Mouse (Mus musculus) cerebellum, postnatal 25 days (tissue): ENCODE measurements around the gene Tmem174.

Experiments used
- DNase-seq, 2 experiments: peaks; one replicate each; pipeline ENCODE4 v3.0.0; 2021; ENCODE audit warnings: mixed read lengths in 2 of 2

Gene Tmem174

DNA sequence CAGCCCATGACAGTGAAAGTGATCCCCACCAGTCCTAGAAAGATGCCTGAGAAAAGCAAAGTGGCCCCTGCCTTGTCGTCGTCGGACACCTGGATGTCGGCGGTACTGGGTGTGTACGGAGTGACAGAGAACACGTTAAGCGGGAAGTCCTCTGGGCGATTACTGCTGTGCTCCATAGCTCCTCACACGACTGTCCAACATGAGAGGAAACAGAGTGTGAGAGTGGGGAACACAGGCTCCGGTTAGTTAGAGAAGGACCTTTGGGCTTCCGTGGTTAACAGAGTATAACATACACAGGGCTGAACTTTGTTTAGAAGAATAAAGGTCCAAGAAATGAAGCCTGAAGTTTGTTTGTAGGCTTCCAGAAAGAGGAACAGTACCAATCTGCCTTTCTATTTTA lies at the start of gene Tmem174:
Gene Tmem174 (minus strand): TSS at position 266 of the 400 bp plus-strand sequence.
- DNase-seq, result no peak

DNA sequence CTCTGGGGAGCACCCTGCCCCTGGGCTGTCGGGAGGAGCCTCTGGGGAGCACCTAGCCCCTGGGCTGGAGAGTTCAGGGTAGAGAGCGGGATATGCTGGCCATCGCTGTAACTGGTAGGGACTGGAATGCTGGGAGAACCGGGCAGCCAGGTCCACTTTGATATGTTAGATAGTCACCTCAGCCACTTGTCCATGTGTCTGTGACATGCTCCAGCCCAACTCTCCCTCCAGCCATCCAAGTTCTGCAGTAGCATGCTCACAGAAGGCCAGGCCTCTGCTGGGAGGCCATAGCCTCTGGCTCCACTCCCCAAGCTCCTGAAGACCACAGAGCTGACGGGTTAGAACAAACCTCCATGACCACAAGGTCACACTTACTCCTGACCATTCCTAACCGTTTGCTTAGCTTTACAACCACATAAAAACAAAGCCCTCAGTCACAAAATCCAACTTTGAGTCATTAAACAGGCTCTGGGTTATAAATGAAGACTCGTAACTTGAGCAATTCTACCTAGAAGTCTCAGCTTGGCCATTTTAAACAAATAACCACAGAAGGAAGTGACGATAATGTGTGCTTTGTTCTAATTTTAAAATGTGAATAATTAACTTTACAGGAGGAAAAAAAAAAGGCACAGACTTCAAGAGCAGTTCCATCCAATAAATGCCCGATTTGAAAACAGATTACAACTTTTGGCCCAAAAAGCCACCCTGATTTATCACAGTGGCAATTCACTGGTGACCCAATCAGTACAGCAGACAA lies 47.1 kb upstream of the Tmem174 start:
- no peak for DNase-seq

DNA sequence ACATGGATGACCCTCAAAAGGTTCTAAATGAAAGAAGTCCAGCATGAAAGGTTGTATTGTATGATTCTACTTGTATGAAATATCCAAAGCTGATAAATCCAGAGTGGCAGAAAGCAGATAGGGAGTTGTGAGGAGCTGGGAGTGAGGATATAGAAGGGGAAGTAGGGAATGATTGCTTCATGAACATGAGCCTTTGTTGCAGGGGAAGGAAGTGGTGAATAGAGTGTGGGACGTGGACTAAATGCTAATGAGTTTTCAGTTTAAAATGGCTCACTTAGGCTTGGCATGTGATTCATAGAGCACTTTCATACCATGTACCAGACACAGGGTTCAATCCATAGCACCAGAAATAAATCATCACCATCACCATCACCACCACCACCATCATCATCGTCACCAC lies 46.2 kb upstream of the Tmem174 start:
- no peak for DNase-seq

DNA sequence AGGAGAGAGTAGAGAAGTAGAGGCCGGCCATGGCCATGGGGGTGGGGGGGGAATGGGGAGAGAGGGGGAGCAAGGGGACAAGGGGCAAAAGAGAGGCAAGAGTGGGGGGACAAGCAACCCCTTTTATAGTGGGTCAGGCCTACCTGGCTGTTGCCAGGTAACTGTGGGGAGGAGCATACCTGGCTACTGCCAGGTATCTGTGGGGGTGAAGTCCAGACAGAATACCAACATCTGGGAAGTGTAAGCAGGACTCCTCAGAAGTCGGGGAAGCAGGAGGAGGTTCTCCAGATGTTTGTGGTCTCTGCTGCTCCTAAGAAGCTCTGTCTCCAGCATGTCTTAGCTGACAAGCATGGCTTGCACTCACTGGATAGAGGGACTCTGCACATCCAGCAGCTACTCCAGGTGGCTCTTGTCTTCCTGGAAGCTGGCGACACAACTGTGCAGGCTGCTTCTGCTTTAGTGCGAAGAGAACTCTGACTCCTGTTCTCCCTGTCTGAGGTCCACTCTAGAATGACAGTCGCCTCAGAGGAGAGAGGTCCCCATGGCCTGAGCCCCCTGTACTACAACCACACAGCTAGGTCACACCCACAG lies 43.4 kb upstream of the Tmem174 start:
- DNase-seq, result no peak

DNA sequence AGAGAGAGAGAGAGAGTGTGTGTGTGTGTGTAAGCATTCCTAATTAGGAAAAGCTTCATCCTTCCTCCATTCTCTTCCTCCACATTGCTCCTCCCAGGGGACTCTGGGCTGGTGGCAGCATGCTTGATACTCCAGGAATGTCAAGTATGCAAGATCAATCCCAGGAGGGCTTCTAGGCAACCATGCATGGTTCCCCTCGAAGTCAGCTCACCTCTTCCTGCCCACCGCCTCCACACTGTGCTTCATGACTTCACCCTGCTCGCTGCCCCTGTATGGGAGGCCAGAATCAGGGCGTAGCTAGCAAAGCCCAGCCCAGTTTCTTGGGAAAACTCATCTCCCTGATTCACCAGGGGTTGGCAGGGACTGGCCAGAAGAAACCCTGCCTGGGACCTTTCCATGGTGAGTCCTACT lies 42.4 kb upstream of the Tmem174 start:
- DNase-seq, result no peak

DNA sequence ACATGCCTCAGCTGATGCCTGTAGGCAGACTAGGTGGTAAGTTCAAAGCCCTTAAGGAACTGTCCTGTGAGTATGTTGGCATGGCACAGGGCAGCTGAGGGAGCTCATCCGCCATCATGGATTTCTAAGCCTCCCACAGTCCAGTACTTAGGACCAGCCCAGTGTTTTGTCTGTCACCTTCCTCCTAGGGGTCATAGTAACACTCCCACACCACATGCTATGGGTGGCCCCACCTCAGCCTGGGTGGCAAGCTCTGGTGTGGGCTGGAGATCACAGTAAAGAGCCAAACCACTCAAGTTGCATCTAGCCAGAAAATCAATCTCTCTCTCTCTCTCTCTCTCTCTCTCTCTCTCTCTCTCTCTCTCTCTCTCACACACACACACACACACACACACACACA lies 42.0 kb upstream of the Tmem174 start:
- DNase-seq, result no peak

DNA sequence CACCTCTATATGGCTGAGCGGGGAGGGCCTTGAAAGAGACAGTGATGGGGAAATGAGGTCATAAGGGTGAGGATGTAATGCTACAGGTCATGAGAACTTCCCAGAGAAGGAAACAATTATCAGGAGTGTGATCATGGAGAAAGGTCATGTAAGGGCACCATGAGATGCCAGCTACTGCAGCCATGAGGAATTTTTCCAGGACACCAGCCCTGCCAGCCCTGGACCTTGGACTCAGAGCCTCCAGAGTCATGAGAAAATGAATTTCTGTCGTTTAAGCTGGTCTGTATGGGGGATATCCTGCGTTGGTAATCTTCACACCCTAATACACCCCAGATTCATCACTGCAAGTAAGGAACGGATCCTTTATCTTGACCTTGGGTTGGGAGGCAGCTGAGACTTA lies 36.7 kb upstream of the Tmem174 start:
- no peak for DNase-seq

DNA sequence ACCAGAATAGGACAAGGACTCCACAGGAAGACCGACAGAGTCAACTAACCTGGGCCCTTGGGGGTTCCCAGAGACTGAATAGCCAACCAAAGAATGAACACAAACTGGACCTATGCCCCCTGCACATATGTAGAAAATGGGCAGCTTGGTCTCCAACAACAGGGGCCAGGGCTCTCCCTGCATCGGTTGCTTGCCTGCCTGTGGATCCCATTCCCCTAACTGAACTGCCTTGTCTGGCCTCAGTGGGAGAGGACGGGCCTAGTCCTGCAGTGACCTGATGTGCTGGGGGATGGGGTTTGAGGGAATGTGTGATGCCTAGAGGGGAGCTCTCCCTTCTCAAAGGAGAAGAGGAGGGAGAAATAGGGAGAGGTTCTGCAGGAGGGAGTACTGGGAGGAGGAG lies 32.1 kb upstream of the Tmem174 start:
- DNase-seq, result no peak

DNA sequence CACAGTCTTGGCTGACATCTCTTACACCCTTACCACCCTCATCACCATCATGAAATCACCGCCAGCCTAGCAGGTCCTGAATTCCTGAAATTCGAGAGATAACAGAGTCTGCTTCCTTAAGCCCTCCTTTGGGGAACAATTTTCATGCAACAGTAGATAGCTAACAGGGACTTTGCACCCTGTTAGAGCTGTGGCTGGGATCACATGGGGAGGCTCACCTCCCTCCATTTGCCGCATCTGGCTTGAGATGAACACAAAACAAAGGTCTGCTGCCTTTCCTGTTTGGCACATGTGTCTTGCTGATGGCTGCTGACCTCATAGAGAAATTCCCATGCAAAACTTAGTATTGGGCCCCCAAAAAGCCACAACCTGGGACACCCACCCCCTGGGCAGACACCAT lies 30.1 kb upstream of the Tmem174 start:
- no peak for DNase-seq

DNA sequence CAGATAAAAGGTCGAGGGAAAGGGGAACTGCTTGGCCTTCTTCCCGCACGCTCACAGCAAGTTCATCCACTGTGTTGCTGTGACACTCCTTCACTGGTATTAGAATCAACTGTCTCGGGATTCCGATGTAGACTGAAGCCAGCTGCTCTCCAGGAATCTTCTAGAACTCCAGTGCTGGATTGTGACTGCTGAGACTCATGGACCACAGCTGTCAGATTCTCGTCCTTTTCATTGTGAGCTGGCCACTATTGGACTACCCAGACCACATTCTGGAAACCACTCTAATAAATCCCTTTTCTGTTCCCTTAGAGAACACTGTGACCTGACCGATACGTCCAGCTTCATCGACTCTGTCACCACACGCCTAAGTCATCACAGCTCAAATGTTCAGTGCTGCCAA lies 28.0 kb upstream of the Tmem174 start:
- DNase-seq, result no peak

DNA sequence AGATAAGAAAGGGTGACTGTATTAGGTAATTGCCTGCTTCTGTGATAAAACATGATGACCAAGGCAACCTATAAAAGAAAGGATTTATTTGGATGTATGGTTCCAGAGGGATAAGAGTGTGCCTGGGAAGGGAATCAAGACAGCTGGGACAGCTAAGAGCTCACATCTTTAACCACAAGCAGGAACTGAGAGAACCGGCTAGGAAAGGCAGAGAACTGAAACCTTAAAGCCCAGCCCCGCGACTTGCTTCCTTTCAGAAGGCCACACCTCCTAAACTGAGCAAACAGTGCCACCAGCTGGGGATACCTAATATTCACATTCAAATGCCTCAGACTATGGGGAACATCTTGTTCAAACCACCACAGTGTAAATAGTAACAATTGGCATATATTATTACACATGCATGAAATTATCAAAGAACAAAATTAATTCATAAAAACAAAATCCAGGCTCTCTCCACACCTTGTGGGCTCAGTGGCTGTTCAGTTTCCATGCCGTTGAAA lies 25.0 kb upstream of the Tmem174 start:
- DNase-seq, result no peak

DNA sequence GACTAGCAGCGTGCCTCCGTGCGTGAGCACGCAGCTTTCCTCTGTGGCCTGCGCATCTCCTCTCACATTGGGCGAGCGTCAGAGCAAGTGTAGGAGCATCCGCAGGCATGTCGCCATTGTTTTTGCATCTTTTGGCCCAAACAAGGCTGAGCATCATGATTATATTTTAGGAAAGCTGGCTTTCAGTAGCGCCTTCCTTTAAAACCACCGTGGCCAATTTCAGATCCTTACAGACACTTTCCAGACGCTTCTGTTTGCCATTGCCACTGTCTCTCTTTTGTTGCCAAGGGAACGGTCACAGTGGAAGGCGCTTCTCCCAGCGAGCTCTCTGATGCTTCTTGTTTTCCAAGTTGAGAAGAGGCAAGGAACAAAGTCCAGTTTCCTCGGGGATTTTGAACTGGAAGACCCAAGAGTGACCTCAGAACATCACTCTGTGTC lies 18.8 kb upstream of the Tmem174 start:
- no peak for DNase-seq

DNA sequence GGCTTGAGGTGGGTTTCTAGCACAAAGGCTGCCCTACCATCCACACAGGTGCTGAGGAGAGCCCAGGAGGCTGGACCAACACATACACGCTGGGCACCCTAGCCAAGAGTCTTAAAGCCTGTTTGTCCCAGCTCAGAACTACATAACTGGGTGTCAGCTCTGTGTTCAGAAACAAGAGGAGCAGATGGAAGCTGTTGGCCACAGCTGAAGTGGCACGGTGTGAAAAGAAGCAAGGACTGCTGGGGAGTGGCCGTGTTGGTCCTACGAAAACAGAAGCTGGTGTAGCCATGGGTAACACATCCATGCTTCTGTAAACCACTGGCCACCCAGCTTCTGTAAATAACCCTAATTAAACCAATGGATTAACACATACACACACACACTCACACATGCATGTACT lies 18.1 kb upstream of the Tmem174 start:
- DNase-seq, result no peak

DNA sequence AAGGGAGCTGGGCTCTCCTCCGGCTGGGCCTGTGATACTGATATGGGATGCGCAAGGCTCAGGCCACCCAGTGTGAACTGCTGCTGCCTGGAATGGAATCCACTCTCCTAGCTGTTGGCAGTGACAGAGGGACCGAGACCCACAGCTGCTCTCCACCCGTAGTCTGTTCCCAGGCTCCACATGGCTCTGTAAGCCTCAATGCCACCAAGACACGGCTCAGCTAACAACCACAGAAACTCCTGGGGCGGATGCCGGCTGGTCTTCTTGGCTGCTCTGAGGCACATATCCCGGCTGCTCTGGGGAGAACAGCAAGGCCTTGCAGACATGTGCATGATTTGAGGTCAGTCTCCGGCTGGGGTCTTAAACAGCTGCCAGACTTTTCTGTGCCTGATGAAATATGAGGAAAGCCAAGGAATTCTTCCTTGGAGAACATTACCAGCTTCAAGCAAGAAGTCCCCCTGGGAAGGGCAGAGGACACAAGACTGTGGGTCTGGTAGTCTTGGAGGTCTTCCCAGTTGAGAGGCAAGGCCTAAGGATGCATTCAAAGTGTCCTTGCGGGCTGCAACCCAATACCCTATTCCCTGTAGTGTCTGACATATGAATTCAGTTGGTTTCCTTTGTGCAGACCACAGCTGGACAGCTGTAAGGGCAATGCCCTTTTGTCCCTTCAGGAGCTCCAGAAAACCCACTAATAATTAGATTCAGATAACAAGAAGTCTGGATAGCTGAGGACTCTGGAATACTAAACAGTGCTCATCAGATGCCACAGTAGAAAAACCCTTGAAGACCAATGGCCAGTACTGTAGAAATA lies 17.1 kb upstream of the Tmem174 start:
- no peak for DNase-seq

DNA sequence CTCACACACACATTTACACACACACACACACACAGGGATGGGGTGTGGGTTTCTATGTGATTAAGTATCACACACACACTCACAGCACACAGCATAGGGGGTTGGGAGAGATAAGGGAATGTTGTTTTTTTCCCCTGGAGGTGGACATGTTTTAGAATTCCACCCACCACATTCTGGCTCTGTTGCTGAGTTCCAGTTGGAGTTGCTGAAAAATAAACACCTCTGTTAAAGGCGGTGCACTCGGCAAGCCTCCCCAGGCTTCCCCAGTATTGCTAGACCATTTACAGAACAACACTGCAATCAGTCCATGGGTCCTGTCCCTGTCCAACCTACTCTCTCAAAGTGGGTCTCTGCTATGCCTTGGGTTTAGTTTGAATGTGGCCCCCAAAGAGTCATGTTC lies 15.0 kb upstream of the Tmem174 start:
- no peak for DNase-seq

DNA sequence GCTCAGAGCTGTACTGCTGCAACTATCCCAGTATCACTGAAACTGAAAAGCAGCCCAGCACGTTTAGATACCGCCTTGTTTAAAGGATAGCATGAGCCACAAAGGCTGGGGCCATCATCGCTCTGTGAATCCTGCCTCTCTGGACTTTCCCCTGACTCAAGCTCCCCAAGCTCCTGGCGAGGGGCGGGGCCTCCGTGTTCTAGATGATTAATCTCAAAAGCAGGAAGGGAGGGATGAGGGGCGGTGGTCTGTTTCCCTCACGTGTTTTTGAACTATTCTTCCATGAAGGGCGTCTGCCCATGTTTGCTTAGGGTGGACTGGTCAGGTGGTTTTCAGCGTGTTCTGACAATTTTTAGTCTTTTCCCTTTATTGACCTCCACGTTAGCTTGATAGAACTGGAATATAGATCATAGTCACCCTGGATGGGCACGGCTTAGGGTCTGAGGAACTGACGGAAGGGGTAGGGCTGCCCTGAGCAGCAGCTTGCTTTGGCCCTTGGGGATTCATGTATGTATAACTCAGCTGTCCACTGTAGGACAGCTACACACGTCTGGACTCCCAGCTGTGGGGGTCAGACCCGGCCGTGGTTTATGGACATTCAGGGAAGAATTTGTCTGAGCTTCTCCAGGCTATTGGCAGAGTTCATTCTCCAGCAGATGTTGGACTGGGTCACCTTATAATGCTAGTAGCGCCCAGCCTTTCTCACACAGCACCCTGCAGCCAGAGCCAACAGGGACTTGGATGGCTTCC lies 14.2 kb upstream of the Tmem174 start:
- no peak for DNase-seq

DNA sequence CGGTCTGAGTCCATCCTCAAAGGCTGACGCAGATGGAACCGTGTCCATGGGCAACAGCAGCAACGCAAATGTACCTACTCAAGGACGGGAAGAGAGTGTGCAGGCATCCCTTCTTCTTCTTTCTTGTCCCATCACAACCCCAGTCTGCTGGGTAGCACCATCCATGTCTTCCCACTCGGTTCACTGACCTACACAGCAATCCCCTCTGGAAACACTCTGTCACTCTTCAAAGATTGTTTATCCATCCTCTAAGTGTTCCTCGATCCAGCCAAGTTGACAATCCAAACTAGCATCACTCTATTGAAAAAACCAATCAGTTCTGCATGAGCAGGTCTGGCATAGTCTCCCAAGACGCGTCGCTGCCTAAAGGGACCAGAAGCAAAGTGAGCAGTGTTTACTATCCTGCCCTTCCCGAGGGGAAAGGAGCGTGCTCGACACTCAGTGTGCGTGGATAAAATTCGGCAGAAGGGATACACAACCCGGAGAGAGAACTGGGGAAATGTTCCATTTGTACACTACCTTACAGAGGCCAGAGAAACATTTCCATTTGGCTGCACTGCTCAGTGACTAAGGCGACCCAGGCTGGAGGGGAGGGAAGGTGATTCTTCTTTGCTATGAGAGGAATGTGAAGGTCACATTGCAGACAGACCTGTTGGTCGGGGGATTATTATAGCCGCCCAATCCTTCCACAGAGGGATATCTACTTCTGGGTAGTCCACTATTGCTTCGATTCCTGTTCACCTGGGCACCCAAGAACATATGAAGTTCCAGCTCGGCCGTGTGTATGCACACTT lies 10.8 kb upstream of the Tmem174 start:
- DNase-seq, result no peak

DNA sequence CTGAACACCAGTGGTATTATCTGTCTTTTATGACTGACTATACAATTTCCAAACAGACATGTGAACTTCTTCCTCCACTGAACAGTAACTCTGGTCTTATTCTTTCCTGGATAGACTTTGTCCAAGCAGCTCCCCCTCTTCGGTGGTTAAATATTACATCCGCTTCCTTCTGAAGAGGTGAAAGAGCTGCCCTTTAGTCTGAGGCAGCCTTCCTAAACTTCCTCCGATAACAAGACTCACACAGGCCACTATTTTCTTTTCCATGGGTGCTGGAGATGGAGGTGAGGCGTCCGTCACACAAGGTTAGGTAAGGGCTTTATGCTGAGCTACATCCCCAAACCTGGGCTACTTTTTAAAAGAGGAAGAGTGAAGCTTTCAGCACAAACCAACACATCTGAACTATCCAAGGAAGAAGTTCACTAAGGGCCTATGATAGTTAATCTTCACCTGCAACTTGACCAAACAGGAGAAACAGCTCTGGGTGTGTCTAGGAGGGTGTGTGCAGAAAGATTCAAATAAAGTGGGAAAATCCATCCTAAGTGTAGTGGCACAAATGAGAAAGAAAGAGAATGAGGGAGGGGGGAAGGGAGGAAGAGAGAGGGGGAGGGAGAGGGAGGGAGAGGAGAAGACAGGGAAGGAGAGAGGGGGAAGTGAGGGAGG lies 1.4 kb upstream of the Tmem174 start:
- DNase-seq, result no peak

DNA sequence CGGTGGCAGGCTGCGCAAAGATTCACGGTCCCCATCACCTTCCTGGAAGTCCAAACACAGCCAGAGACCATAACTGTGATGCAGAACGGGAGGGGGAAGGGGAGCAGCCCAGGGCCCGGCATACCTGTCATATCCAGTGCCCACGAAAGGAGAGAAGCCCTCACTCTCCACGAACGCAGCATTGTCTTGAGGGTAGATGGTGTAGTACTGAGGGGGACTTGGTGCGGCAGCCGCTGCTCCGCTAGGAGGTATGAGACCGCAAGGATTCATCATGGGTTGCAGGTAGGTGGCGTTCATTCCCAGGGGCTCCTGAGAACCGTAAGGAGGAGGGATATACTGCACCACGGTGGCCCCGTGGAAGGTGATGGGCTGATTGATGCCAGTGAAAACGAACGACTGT lies 639 bp downstream of the Tmem174 start:
- DNase-seq, result no peak

DNA sequence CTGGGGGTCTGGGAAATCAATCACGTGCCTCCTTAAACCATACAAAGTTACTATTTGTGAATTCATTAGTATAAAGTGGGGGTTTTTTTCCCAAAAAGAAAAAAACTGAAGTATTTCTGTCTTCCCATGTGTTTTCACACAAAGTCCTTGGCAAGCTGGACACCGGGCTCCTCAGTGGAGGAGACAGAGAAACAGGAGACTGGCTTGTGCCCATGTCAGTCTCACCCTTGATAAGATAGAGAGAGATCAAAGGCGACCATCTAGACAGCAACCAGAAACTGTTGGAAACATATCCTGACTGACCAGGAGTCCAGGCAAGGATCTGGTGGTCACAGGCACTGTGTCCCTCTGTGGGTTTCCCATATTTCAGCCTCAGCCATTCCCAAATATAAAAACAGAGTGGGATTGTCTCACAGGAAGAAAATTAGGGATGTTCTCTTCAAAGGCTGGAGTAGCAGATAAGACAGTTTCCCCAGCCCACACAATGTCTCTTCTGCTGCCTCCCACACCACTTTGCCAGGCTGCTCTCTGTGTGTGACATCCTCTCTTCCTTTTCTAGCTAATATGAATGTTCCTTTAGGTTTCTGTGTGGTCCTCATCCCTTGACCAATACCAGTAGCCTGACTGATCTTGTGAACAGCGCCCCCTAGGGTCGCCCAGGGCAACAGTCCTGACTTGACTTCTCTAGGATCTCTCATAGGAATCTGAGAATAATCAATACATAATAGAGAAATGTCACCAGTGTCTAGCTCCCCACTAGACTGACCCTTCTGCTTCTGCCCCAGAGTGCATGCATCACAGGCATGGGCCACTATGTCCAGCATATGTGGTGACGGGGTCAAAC lies 3.3 kb downstream of the Tmem174 start:
- no peak for DNase-seq
